Mouse (Mus musculus): ENCODE measurements around the gene Nras. TPM values are rescaled to one million over a fixed set of nuclear protein-coding genes. Genes with fewer than 3 reads are reported as not detected.

The Nras gene
- polyA plus RNA-seq, 1 experiment from 2014 or later: 107 TPM

- ATAC-seq (replicated peaks; ENCODE audit: low FRiP score): no peak
- Histone ChIP-seq H3K9me3 (replicated peaks) (no peaks in the 10 kb centered on the region), H3K4me3 (replicated peaks) (no peak overlapping the region), H3K27me3 (no peaks in the 10 kb centered on the region), H3K36me3 (no peaks in the 10 kb centered on the region), H3K4me1 (peaks cover 11% of the 10 kb centered on the region), H3K27ac (no peak overlapping the region), H3K4me2 (no peak overlapping the region), H3K9ac (no peak overlapping the region)
- WGBS: 62% methylated on average over 5 of the region's 5 CpGs
Measured at GRCm38 (mm10) chr3:103101194-103101593, 43.1 kb downstream of the Nras start.

DNA sequence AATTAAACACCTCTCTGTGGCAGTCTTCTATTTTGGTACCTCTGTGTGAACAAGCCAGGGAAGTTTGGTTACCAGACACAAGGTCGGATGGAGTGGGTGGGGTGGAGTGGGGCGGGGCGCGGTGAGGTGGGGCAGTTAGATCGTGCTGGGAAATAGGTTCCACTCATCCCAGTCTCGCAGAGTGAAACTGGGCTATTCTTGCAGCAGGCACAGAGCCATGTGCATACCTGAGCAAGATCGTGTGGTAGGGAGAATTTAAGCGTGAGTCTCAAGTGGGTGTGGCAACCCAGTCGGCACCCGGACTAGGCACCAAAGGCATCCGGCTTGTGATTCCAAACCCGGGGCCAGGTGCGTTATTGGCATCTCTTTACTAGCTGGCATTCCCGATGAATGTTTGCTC, 43.8 kb downstream of the Nras start:
- peak overlapping the region; percentile 35; the same call in 1 of the 2 replicates for H3K27ac ChIP-seq
- peak overlapping the region; percentile 64 for H3K4me3 ChIP-seq (replicated peaks)
- peak; percentile 49 for ATAC-seq (replicated peaks; ENCODE audit: low FRiP score)
- peak overlapping the region; percentile 86 for H3K4me2 ChIP-seq
- H3K9me3 ChIP-seq (replicated peaks): no peaks in the 10 kb centered on the region
- no peaks in the 10 kb centered on the region for H3K27me3 ChIP-seq
- H3K36me3 ChIP-seq: no peaks in the 10 kb centered on the region
- WGBS: under 1% methylated on average over 14 of the region's 14 CpGs
- H3K4me1 ChIP-seq: peaks cover 11% of the 10 kb centered on the region
- H3K9ac ChIP-seq: peak overlapping the region; percentile 59; the same call in 1 of the 2 replicates

DNA sequence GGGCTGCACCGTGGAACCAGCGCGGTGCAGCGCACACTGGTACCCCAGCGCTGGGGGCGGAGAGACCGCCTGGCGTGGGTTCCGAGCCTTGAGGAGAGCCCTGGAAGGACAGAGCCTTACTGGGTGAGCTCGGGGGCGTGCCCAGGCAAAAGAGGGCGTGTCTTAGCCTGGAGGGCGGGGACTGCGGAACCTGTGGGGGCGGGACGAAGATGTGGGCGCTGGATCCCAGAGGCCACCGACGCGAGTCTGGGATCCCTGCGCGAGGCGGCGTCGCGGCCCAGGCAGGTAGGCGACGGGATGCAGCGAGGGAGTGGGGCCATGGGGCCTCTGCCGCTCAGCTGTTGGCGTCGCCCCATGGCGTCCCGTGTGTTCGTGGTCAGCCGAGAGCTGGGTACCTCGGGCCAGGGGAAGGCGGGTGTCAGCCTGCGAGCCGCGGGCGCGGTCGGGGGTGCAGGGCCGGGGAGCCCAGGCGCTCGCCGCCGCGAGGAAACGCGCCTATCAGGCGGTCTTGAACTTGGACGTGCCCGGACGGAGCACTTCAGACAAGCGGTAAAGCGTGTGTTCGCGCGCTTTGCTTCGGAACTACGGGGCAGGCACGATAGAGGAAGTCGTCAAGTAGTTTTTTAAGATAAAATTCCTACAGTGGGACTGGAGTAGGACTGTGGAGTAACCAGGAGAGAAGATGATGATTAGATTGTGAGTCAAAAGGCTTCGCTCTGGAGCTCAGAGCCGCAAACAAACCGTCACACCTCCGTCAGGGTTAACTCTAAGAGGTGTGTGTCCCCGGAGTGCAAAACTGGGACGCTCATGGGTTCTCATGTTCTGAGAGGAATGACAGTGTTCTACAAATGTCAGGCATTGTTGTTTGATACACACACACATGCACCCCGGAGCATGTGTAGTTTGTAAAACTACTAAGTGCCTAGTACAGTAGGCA, 44.6 kb downstream of the Nras start, which contains the start of gene Dennd2c:
Gene Dennd2c (plus strand): TSS at position 151 of the 937 bp plus-strand sequence.
- Histone ChIP-seq H3K27me3 (no peaks in the 10 kb centered on the region), H3K4me2 (peak within 1 kb of the TSS; percentile 86), H3K9me3 (replicated peaks) (no peaks in the 10 kb centered on the region), H3K27ac (peak within 1 kb of the TSS; percentile 35; the same call in 1 of the 2 replicates), H3K9ac (peak within 1 kb of the TSS; percentile 59), H3K4me1 (peaks cover 11% of the 10 kb centered on the region), H3K4me3 (replicated peaks) (peak within 1 kb of the TSS; percentile 64), H3K36me3 (no peaks in the 10 kb centered on the region)
- WGBS: 1% methylated on average over 72 of the region's 72 CpGs
- ATAC-seq (replicated peaks; ENCODE audit: low FRiP score): peak; percentile 99

- Histone ChIP-seq H3K27ac (no peak overlapping the region), H3K4me1 (peaks cover 6% of the 10 kb centered on the region; the same call in 1 of the 2 replicates), H3K27me3 (no peaks in the 10 kb centered on the region), H3K9me3 (replicated peaks) (no peaks in the 10 kb centered on the region), H3K9ac (no peak overlapping the region), H3K4me2 (no peak overlapping the region), H3K4me3 (replicated peaks) (no peak overlapping the region), H3K36me3 (no peaks in the 10 kb centered on the region)
- ATAC-seq (replicated peaks; ENCODE audit: low FRiP score): no peak
- WGBS: 82% methylated on average over 7 of the region's 7 CpGs
Measured at GRCm38 (mm10) chr3:103107565-103108240, 49.6 kb downstream of the Nras start.

GRCm38 (mm10) chr3:103112216-103112615, 54.1 kb downstream of the Nras start:
- H3K27me3 ChIP-seq: no peaks in the 10 kb centered on the region
- WGBS: 64% methylated on average over 5 of the region's 5 CpGs
- no peak overlapping the region for H3K4me3 ChIP-seq (replicated peaks)
- no peak overlapping the region for H3K27ac ChIP-seq
- no peak overlapping the region for H3K9ac ChIP-seq
- H3K36me3 ChIP-seq: no peaks in the 10 kb centered on the region
- 0 out of 2 replicates have a peak, but pooled peaks cover 3% of the 10 kb centered on the region for H3K4me1 ChIP-seq
- no peak for ATAC-seq (replicated peaks; ENCODE audit: low FRiP score)
- no peaks in the 10 kb centered on the region for H3K9me3 ChIP-seq (replicated peaks)
- no peak overlapping the region for H3K4me2 ChIP-seq

Other genes starting within 250 kb of the Nras start
- gene Sycp1, start 122.2 kb upstream of the Nras start, polyA plus RNA-seq (2015; fragmentation: Nextera tagmentation; extraction: Ambion mirVana): 0.14 TPM in 1 of 2 replicates, not detected in the other
- gene Nr1h5, start 94.2 kb upstream of the Nras start, polyA plus RNA-seq (2015; fragmentation: Nextera tagmentation; extraction: Ambion mirVana): 0.12 and 0.13 TPM in 2 replicates
- gene Sike1, start 62.6 kb upstream of the Nras start, polyA plus RNA-seq (2015; fragmentation: Nextera tagmentation; extraction: Ambion mirVana): 57.0 and 57.6 TPM in 2 replicates
- 358 and 362 TPM in 2 replicates for gene Csde1, start 37.9 kb upstream of the Nras start, polyA plus RNA-seq (2015; fragmentation: Nextera tagmentation; extraction: Ambion mirVana)
- 0.70 and 1.9 TPM in 2 replicates for gene Ampd1, start 15.7 kb downstream of the Nras start, polyA plus RNA-seq (2015; fragmentation: Nextera tagmentation; extraction: Ambion mirVana)
- 4.2 and 4.4 TPM in 2 replicates for gene Dennd2c, start 44.3 kb downstream of the Nras start, polyA plus RNA-seq (2015; fragmentation: Nextera tagmentation; extraction: Ambion mirVana)
- 189 and 197 TPM in 2 replicates for gene Bcas2, start 113.4 kb downstream of the Nras start, polyA plus RNA-seq (2015; fragmentation: Nextera tagmentation; extraction: Ambion mirVana)
- 26.7 and 29.7 TPM in 2 replicates for gene Trim33, start 221.0 kb downstream of the Nras start, polyA plus RNA-seq (2015; fragmentation: Nextera tagmentation; extraction: Ambion mirVana)

Measured in kidney, embryonic 15.5 days (tissue).